Mouse (Mus musculus): Measurements from ENCODE around the gene Slc37a1. TPM values are rescaled to one million over a fixed set of nuclear protein-coding genes. Genes with fewer than 3 reads are reported as not detected.

Gene Slc37a1
- total and polyA plus RNA-seq, 3 experiments: 1.9 to 6.6 (median 2.2) TPM

DNA sequence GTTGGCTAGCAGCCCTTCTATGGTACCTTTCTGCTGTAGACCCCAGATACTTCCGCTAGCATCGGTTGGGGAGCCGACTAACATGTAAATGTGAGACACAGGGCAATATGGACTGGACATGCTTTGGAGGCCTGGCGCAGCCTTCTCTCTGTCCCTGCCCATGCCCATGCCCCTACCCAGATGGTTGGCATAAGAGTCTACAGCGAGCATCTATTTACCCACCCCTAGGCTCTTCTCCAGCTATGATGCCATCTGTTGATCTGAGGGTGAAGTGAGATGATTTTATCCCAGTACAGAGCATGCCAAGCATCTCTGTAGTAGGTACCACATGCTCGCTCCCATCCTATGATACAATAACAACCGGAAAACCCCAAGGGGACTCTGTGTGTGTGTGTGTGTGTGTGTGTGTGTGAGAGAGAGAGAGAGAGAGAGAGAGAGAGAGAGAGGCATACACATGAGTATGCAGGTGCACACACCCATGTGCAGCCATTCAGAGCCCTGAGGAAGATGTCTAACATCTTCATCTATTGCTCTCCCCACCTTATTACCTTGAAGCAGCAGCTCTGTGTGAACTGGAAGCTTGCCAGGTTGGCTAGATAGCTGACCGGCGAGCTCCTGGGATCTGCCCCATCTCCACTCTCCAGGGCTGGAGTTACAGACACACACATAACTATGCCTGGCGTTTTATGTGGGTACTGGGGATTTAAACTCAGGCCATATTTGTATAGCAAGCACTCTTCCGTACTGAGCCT is 48.1 kb downstream of the Slc37a1 start:
- H3K4me2 ChIP-seq (ENCODE audit: insufficient read depth, low read depth, poor library complexity, severe bottlenecking): no peak overlapping the region
- H3K27me3 ChIP-seq (replicated peaks): peaks cover 4% of the 10 kb centered on the region
- no peak for TF ChIP-seq TBP (conservative IDR thresholded peaks at IDR 0.05; ENCODE audit: low read depth, low read length)
- no peak for TF ChIP-seq ZNF384 (IDR thresholded peaks at IDR 0.05; ENCODE audit: low read depth, low read length)
- TF ChIP-seq ZC3H11A (IDR thresholded peaks at IDR 0.05; ENCODE audit: low read depth, low read length): no peak
- no peak for TF ChIP-seq JUND (conservative IDR thresholded peaks at IDR 0.05; ENCODE audit: low read depth, low read length)
- TF ChIP-seq UBTF (IDR thresholded peaks at IDR 0.05; ENCODE audit: low read depth, low read length): no peak
- no peak for TF ChIP-seq ELF1 (IDR thresholded peaks at IDR 0.05; ENCODE audit: low read depth, low read length)
- no peak overlapping the region for H3K4me3 ChIP-seq (replicated peaks in 1 of 3; ENCODE audit: low read depth in 2 of 3, low read length in 2 of 3, poor library complexity in 1 of 3)
- H3K36me3 ChIP-seq (replicated peaks in 1 of 2; ENCODE audit: control insufficient read depth in 1 of 2, insufficient read depth in 1 of 2, low read length in 1 of 2): peaks cover 0 to 1% of the 10 kb centered on the region in 2 experiments
- no peak overlapping the region for H3K9ac ChIP-seq (ENCODE audit: insufficient read depth, low read depth)
- DNase-seq (ENCODE audit: extremely low read depth): no peak
- peaks cover 3% of the 10 kb centered on the region for H3K9me3 ChIP-seq (replicated peaks; ENCODE audit: low read length)
- H3K79me2 ChIP-seq (replicated peaks; ENCODE audit: control insufficient read depth, extremely low read depth, insufficient read depth, poor library complexity, severe bottlenecking): no peaks in the 10 kb centered on the region
- no peak overlapping the region for H3K27ac ChIP-seq (ENCODE audit: insufficient read depth, low read depth)
- dilution Hi-C loops (cut with MboI; ENCODE audit: extremely low pct_ligation_motif_present, extremely low pct_unique_long_range_greater_than_20kb, low sequenced_read_pairs) (no loop called here), in situ Hi-C loops (cut with MboI; ENCODE audit: low pct_ligation_motif_present, low pct_unique_long_range_greater_than_20kb, low sequenced_read_pairs) (loop anchor here (5.0 kb wide), 1 partner anchor 158 kb away; no protein-coding TSS in a partner anchor)
- H3K4me1 ChIP-seq (ENCODE audit: control insufficient read depth in 1 of 2, insufficient read depth in 2 of 2): peaks cover 5 to 23% of the 10 kb centered on the region in 2 experiments; a peak in 3 of 4 replicates

DNA sequence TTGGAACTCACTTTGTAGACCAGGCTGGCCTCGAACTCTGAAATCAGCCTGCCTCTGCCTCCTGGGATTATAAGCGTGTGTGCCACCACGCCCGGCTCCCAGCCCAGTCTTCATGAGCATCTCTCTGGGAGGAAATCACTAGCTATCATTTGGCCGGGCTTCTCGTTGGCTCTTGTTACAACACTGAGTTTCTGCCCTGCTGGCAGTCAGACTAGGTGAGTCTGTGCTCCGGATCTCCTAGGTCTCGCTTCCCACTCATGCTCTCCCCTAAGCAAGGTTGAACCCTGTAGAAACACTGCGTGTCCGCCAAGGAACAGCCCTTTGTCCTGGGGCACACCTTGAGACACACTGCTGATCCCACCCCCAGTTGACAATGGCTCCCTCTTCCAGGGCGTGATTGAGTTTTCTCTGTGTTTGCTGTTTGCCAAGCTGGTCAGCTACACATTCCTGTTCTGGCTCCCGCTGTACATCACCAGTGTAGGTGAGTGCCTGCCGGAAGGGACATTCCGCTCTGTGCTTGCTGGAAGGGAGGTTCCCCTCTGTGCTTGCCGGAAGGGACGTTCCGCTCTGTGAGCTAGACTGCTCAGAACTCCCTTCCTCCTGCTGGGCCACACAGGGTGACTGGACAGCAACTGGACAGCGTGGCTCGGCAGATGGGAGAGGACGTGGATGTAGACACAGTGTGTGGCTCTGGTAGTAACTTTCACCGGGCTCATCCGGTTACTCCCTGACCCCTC is 48.9 kb downstream of the Slc37a1 start:
- Histone ChIP-seq H3K9ac (ENCODE audit: insufficient read depth, low read depth) (peak overlapping the region; percentile 47), H3K4me1 (ENCODE audit: control insufficient read depth in 1 of 2, insufficient read depth in 2 of 2) (peaks cover 5 to 23% of the 10 kb centered on the region in 2 experiments; a peak in 3 of 4 replicates), H3K4me3 (replicated peaks in 1 of 3; ENCODE audit: low read depth in 2 of 3, low read length in 2 of 3, poor library complexity in 1 of 3) (peak overlapping the region; percentile 49 to 81 (median 59)), H3K27ac (ENCODE audit: insufficient read depth, low read depth) (no peak overlapping the region; the same call in 1 of the 2 replicates), H3K27me3 (replicated peaks) (no peaks in the 10 kb centered on the region), H3K9me3 (replicated peaks; ENCODE audit: low read length) (peaks cover 3% of the 10 kb centered on the region), H3K79me2 (replicated peaks; ENCODE audit: control insufficient read depth, extremely low read depth, insufficient read depth, poor library complexity, severe bottlenecking) (no peaks in the 10 kb centered on the region), H3K36me3 (replicated peaks in 1 of 2; ENCODE audit: control insufficient read depth in 1 of 2, insufficient read depth in 1 of 2, low read length in 1 of 2) (peaks cover 0 to 3% of the 10 kb centered on the region in 2 experiments), H3K4me2 (ENCODE audit: insufficient read depth, low read depth, poor library complexity, severe bottlenecking) (peak overlapping the region; percentile 79)
- dilution Hi-C loops (cut with MboI; ENCODE audit: extremely low pct_ligation_motif_present, extremely low pct_unique_long_range_greater_than_20kb, low sequenced_read_pairs) (no loop called here), in situ Hi-C loops (cut with MboI; ENCODE audit: low pct_ligation_motif_present, low pct_unique_long_range_greater_than_20kb, low sequenced_read_pairs) (no loop called here)
- DNase-seq (ENCODE audit: extremely low read depth): peak; percentile 76
- TF ChIP-seq HCFC1 (IDR thresholded peaks at IDR 0.05; ENCODE audit: low read depth, low read length): peak; percentile 81
- TF ChIP-seq MAX (IDR thresholded peaks at IDR 0.05; ENCODE audit: low read length): no peak
- no peak for TF ChIP-seq RAD21 (IDR thresholded peaks at IDR 0.05; ENCODE audit: low read depth, low read length)
- no peak for TF ChIP-seq EP300 (IDR thresholded peaks at IDR 0.05; ENCODE audit: low read length)
- TF ChIP-seq CTCF (conservative IDR thresholded peaks at IDR 0.05 in 1 of 2, IDR thresholded peaks at IDR 0.05 in 1 of 2; ENCODE audit: low read depth in 2 of 2, low read length in 2 of 2): no peak
- peak; percentile 64; the same call in 1 of the 2 replicates for TF ChIP-seq IRF4 (IDR thresholded peaks at IDR 0.05; ENCODE audit: low read depth, low read length)
- no peak for TF ChIP-seq USF2 (conservative IDR thresholded peaks at IDR 0.05; ENCODE audit: low read depth, low read length)
- TF ChIP-seq NRF1 (IDR thresholded peaks at IDR 0.05; ENCODE audit: low read depth, low read length): no peak
- TF ChIP-seq PAX5 (IDR thresholded peaks at IDR 0.05; ENCODE audit: low read length): 0 out of 2 replicates have a peak, but pooled peaks have one; percentile 60
- no peak for TF ChIP-seq ZNF384 (IDR thresholded peaks at IDR 0.05; ENCODE audit: low read depth, low read length)
- no peak for TF ChIP-seq ETS1 (conservative IDR thresholded peaks at IDR 0.05; ENCODE audit: low read depth, low read length)
- no peak for TF ChIP-seq JUN (IDR thresholded peaks at IDR 0.05; ENCODE audit: insufficient read depth, low read depth, low read length)
- TF ChIP-seq SMC3 (IDR thresholded peaks at IDR 0.05; ENCODE audit: low read depth, low read length): no peak
- 0 out of 2 replicates have a peak, but pooled peaks have one; percentile 25 for TF ChIP-seq MEF2A (IDR thresholded peaks at IDR 0.05; ENCODE audit: borderline replicate concordance, low read depth, low read length)
- no peak for TF ChIP-seq E2F4 (IDR thresholded peaks at IDR 0.05; ENCODE audit: insufficient replicate concordance, low read depth, low read length)
- TF ChIP-seq UBTF (IDR thresholded peaks at IDR 0.05; ENCODE audit: low read depth, low read length): no peak
- TF ChIP-seq GABPA (IDR thresholded peaks at IDR 0.05; ENCODE audit: insufficient replicate concordance, low read depth, low read length): no peak
- peak; percentile 79 for TF ChIP-seq TBP (conservative IDR thresholded peaks at IDR 0.05; ENCODE audit: low read depth, low read length)
- TF ChIP-seq POLR2AphosphoS2 (IDR thresholded peaks at IDR 0.05; ENCODE audit: low read depth, low read length): peak; percentile 35; the same call in 1 of the 2 replicates
- TF ChIP-seq NELFE (IDR thresholded peaks at IDR 0.05; ENCODE audit: low read depth, low read length): peak; percentile 94
- TF ChIP-seq SIN3A (IDR thresholded peaks at IDR 0.05; ENCODE audit: low read length): peak; percentile 56
- no peak for TF ChIP-seq CHD2 (IDR thresholded peaks at IDR 0.05; ENCODE audit: low read length)
- 0 out of 2 replicates have a peak, but pooled peaks have one; percentile 41 for TF ChIP-seq KAT2A (IDR thresholded peaks at IDR 0.05; ENCODE audit: insufficient replicate concordance, low read length)
- peak; percentile 90 for TF ChIP-seq TCF12 (IDR thresholded peaks at IDR 0.05; ENCODE audit: low read depth, low read length)
- no peak for TF ChIP-seq ZC3H11A (IDR thresholded peaks at IDR 0.05; ENCODE audit: low read depth, low read length)
- TF ChIP-seq MXI1 (IDR thresholded peaks at IDR 0.05; ENCODE audit: low read depth, low read length): 0 out of 2 replicates have a peak, but pooled peaks have one; percentile 11
